Mouse (Mus musculus): Measurements from ENCODE around the gene Tufm.

- TF ChIP-seq POLR2A (IDR thresholded peaks at IDR 0.05; ENCODE audit: insufficient read length, low read depth) (no peak), E2F4 (IDR thresholded peaks at IDR 0.05; ENCODE audit: insufficient read depth) (no peak), MYOG (IDR thresholded peaks at IDR 0.05; ENCODE audit: control insufficient read depth in 1 of 3, insufficient read depth in 1 of 3, insufficient read length in 2 of 3, low read depth in 2 of 3) (no peak)
Measured at GRCm38 (mm10) chr7:126471853-126472252, 15.3 kb upstream of the Tufm start.

Data from myocyte (in vitro differentiated cells).